Mouse (Mus musculus) ES-Bruce4 (cell line): ENCODE measurements around the gene Ostm1. TPM values are rescaled to one million over a fixed set of nuclear protein-coding genes. Genes with fewer than 3 reads are reported as not detected.

Source experiments
- H3K27ac ChIP-seq: 2 replicates; pipeline ENCODE4 v1.5.1; 2012; ENCODE audit warnings: low read length, inconsistent platforms; ENCODE audit not compliant: insufficient read depth
- H3K27me3 ChIP-seq: 2 replicates; pipeline ENCODE4 v1.6.1; 2012; ENCODE audit warnings: mild to moderate bottlenecking, low read length, inconsistent platforms; ENCODE audit not compliant: control insufficient read depth, poor library complexity, insufficient read depth, severe bottlenecking
- H3K36me3 ChIP-seq: 2 replicates; pipeline ENCODE4 v1.6.1; 2012; ENCODE audit warnings: inconsistent platforms, mild to moderate bottlenecking, low read length, moderate library complexity; ENCODE audit not compliant: control insufficient read depth, poor library complexity, insufficient read depth, severe bottlenecking
- H3K4me1 ChIP-seq: one replicate; pipeline ENCODE4 v1.8.1; 2011; ENCODE audit warnings: low read length; ENCODE audit not compliant: control insufficient read depth, insufficient read depth
- H3K4me3 ChIP-seq: 2 replicates; pipeline ENCODE4 v1.5.1; 2011; ENCODE audit warnings: low read depth, mild to moderate bottlenecking, low read length
- H3K9ac ChIP-seq: 2 replicates; pipeline ENCODE4 v1.6.1; 2012; ENCODE audit warnings: low read depth, mild to moderate bottlenecking, inconsistent platforms; ENCODE audit not compliant: poor library complexity, severe bottlenecking
- H3K9me3 ChIP-seq: replicated peaks from 2 replicates; pipeline ENCODE4 v1.6.1; 2012; ENCODE audit warnings: mild to moderate bottlenecking, low read length, inconsistent platforms; ENCODE audit not compliant: control insufficient read depth, poor library complexity, insufficient read depth, severe bottlenecking
- CTCF ChIP-seq: IDR thresholded peaks from one replicate; pipeline ENCODE4 v1.8.1; 2011; ENCODE audit warnings: low read depth, low read length
- EP300 ChIP-seq: IDR thresholded peaks from 2 replicates; pipeline ENCODE4 v1.6.1; 2011; ENCODE audit warnings: low read depth, low read length; ENCODE audit not compliant: insufficient read depth
- POLR2A ChIP-seq: IDR thresholded peaks from one replicate; pipeline ENCODE4 v1.8.1; 2011; ENCODE audit warnings: low read length; ENCODE audit not compliant: insufficient read depth
- polyA plus RNA-seq: library from polyadenylated mRNA; stranded (reverse); fragments of >200 nt; gene quantifications from 2 replicates; pipeline ENCODE4 v1.2.4, GENCODE M21; 2011; ENCODE audit warnings: low read depth; ENCODE audit not compliant: missing spikeins, insufficient read depth, insufficient read length

The Ostm1 gene
- polyA plus RNA-seq, 1 experiment: 18.6 TPM

DNA sequence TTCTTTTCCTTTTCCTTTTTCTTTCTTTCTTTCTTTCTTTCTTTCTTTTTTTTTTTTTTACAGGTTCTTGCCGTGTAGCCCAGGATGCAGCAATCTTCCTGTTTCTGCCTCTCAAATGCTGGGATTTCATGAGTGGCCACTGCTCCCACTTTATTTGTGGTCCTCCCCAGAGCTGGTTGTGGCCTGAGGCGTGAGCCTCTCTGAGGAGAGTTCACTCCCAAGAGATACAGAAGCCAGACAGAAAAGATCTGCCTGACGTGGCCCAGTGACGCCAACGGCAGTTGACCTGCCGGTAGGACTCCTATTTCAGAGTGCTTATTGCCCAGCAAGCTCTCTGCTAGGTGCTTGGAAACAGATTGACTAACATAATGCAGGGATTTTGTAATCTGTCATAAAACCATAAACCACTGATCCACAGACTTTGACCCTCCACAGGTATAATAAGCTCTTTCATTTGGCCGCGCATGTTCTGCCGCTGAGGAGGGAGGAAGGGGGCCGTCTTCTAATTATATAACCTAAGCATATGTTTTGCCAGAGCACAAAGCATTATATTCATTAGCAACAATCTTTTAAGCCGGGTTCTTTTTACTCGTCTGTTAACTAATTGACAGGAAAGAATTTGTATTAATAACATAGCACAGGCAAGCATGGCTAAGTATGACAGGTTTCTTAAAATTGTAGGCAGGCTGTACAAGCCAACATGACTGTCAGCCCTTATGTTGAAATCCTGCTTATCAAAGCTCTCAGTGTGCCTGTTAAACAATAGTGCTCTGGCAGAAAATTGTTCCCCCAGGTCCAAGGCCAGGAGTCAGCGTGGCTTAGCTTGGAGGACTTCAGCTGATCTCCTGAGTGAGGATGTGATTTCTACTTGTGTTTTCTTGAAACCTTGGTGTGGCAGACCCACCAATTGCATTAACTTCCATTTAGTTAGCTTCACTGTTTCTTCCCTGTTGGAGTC lies 139.9 kb downstream of the Ostm1 start:
- H3K27ac ChIP-seq: no peak overlapping the region

DNA sequence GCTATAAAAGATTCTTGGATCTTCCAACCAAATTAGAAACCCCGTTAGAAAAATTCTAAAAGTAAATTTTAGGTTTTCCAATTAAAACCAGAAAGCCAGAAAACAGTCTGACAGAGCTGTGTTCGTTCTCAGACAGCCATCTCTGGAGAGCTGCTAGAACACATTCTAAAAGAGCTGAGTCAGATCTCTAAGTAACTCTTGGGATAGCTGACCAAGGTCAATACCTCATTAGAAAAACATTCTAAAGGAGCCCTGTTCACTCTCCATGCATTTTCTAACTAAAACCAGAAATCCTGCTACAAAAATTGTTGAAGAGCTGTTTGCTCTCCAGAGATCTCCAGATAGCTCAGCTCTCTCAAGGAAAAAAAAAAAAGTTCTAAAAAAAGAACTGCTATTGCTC lies 146.0 kb downstream of the Ostm1 start:
- Histone ChIP-seq H3K36me3 (no peaks in the 10 kb centered on the region), H3K9ac (no peak overlapping the region), H3K9me3 (no peaks in the 10 kb centered on the region), H3K4me1 (no peaks in the 10 kb centered on the region), H3K27me3 (no peaks in the 10 kb centered on the region), H3K27ac (no peak overlapping the region), H3K4me3 (no peak overlapping the region)
- no peak for TF ChIP-seq EP300
- no peak for TF ChIP-seq POLR2A
- TF ChIP-seq CTCF: no peak

More for the DNA sequence above, 139.9 kb downstream of the Ostm1 start:
- TF ChIP-seq POLR2A: no peak
- TF ChIP-seq CTCF: no peak
- TF ChIP-seq EP300: no peak
- no peaks in the 10 kb centered on the region for H3K9me3 ChIP-seq
- H3K9ac ChIP-seq: no peak overlapping the region
- no peaks in the 10 kb centered on the region for H3K36me3 ChIP-seq
- no peaks in the 10 kb centered on the region for H3K27me3 ChIP-seq
- H3K4me3 ChIP-seq: no peak overlapping the region
- no peaks in the 10 kb centered on the region for H3K4me1 ChIP-seq

DNA sequence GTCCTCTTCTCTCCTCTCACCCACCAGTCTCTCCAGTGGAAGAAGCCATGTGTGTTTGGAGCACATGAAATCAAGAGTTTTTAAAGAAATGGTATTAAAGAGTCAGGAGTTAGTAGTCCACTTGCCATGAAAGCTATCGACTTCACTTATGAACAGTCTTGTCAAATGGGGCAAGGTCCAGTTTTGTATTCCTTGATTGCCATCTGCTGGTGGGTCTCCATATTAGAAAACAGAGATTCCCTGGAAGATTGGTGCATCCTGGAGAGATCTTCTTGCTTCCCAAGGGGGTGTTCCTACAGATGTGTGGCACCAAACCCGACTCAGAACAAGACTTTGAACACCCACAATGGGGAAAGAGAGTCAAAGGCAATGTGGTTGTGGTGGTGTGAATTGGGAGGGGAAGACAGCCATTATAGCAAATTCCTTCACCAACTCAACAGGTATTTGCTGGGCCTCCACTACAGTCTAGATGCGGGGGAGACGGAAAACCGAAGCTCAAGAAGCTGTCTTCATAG lies 151.0 kb downstream of the Ostm1 start:
- H3K9ac ChIP-seq: no peak overlapping the region
- H3K27me3 ChIP-seq: no peaks in the 10 kb centered on the region
- H3K27ac ChIP-seq: no peak overlapping the region
- H3K36me3 ChIP-seq: no peaks in the 10 kb centered on the region
- H3K9me3 ChIP-seq: no peaks in the 10 kb centered on the region
- H3K4me1 ChIP-seq: no peaks in the 10 kb centered on the region
- TF ChIP-seq POLR2A: no peak
- TF ChIP-seq EP300: no peak
- no peak for TF ChIP-seq CTCF
- H3K4me3 ChIP-seq: no peak overlapping the region

DNA sequence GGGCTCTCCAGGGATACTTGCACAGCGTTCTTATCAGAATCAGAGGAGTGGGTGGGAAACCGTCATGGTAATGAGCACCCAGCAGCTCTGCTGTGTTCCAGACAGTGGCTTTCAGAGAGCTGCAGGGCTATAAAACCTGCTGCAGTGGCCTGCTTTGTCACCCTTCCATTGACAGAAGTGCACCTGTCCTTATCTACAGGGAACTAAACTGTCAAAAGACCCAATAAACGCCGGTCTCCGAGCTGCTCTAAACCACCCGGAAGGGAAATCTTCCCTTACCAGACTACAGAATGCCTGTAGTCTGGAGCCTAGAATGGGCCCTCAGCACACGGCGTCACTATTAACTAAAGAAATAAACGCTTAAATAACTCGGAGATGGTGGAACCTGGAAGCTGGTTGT lies 168.2 kb downstream of the Ostm1 start:
- no peaks in the 10 kb centered on the region for H3K9me3 ChIP-seq
- H3K4me3 ChIP-seq: no peak overlapping the region
- H3K36me3 ChIP-seq: no peaks in the 10 kb centered on the region
- H3K9ac ChIP-seq: no peak overlapping the region
- H3K27me3 ChIP-seq: no peaks in the 10 kb centered on the region
- no peaks in the 10 kb centered on the region for H3K4me1 ChIP-seq
- H3K27ac ChIP-seq: no peak overlapping the region
- TF ChIP-seq EP300: no peak
- TF ChIP-seq CTCF: no peak
- TF ChIP-seq POLR2A: no peak

Other genes starting within 250 kb of the Ostm1 start
- gene Afg1l, start 105.3 kb upstream of the Ostm1 start, polyA plus RNA-seq: 12.7 and 14.2 TPM in 2 replicates
- gene Snx3, start 81.8 kb upstream of the Ostm1 start, polyA plus RNA-seq: 190 and 194 TPM in 2 replicates
- gene Nr2e1, start 190 bp upstream of the Ostm1 start, polyA plus RNA-seq: not detected in 2 replicates
- gene Sec63, start 177.7 kb downstream of the Ostm1 start, polyA plus RNA-seq: 35.1 and 36.0 TPM in 2 replicates